Mouse (Mus musculus) c-Kit-negative CD71-positive TER-119-positive erythroid progenitor cells, embryonic 14.5 days (primary cell): Measurements from ENCODE around the gene Mettl24.

Experiments used
- DNase-seq: peaks from one replicate; pipeline ENCODE4 v3.0.0-alpha.2; 2013; ENCODE audit warnings: low read depth, low spot score

The Mettl24 gene

GRCm38 (mm10) chr10:40683092-40683867 lies at the start of gene Mettl24:
TSS of gene Mettl24 (plus strand) at chr10:40683282.
- no peak for DNase-seq

- DNase-seq, result no peak
These were observed 45.8 kb upstream of the Mettl24 start for GRCm38 (mm10) chr10:40637331-40637730.

- DNase-seq, result no peak
These were observed 44.8 kb upstream of the Mettl24 start for GRCm38 (mm10) chr10:40638276-40638675.

- no peak for DNase-seq
These were observed 44.0 kb upstream of the Mettl24 start for GRCm38 (mm10) chr10:40638823-40639819.

- no peak for DNase-seq
These were observed 42.7 kb upstream of the Mettl24 start for GRCm38 (mm10) chr10:40640406-40640805.

GRCm38 (mm10) chr10:40641901-40642300 lies 41.2 kb upstream of the Mettl24 start:
- no peak for DNase-seq

- no peak for DNase-seq
These were observed 40.0 kb upstream of the Mettl24 start for GRCm38 (mm10) chr10:40643126-40643525.

GRCm38 (mm10) chr10:40644456-40644855 lies 38.6 kb upstream of the Mettl24 start:
- DNase-seq, result no peak

GRCm38 (mm10) chr10:40645346-40645745 lies 37.7 kb upstream of the Mettl24 start:
- DNase-seq, result no peak

GRCm38 (mm10) chr10:40648776-40649175 lies 34.3 kb upstream of the Mettl24 start:
- no peak for DNase-seq

GRCm38 (mm10) chr10:40649634-40650033 lies 33.4 kb upstream of the Mettl24 start:
- no peak for DNase-seq

- no peak for DNase-seq
These were observed 31.4 kb upstream of the Mettl24 start for GRCm38 (mm10) chr10:40651676-40652075.

- no peak for DNase-seq
These were observed 17.8 kb upstream of the Mettl24 start for GRCm38 (mm10) chr10:40665270-40665669.

- no peak for DNase-seq
These were observed 16.1 kb upstream of the Mettl24 start for GRCm38 (mm10) chr10:40666943-40667342.

- no peak for DNase-seq
These were observed 14.4 kb upstream of the Mettl24 start for GRCm38 (mm10) chr10:40668640-40669039.

- no peak for DNase-seq
These were observed 10.3 kb upstream of the Mettl24 start for GRCm38 (mm10) chr10:40672587-40673296.

- DNase-seq, result no peak
These were observed 9.8 kb upstream of the Mettl24 start for GRCm38 (mm10) chr10:40673297-40673665.

- no peak for DNase-seq
These were observed 8.9 kb upstream of the Mettl24 start for GRCm38 (mm10) chr10:40674151-40674550.

- no peak for DNase-seq
These were observed 7.2 kb upstream of the Mettl24 start for GRCm38 (mm10) chr10:40675921-40676320.

GRCm38 (mm10) chr10:40678477-40678876 lies 4.6 kb upstream of the Mettl24 start:
- no peak for DNase-seq

- no peak for DNase-seq
These were observed 612 bp upstream of the Mettl24 start for GRCm38 (mm10) chr10:40682470-40682869.

- no peak for DNase-seq
These were observed 779 bp downstream of the Mettl24 start for GRCm38 (mm10) chr10:40683868-40684253.
